Mouse (Mus musculus) yolk sac, embryonic 10.5 days (tissue): Measurements from ENCODE around the gene Aff2.

Experiments used
- DNase-seq: peaks from one replicate; pipeline ENCODE4 v3.0.0-alpha.2; 2017; ENCODE audit warnings: low spot score

The Aff2 gene

GRCm38 (mm10) chrX:69360238-69361054 lies at the start of gene Aff2:
TSS of gene Aff2 (plus strand) at chrX:69360294.
- DNase-seq, result peak; percentile 43

- DNase-seq, result no peak
These were observed 22.8 kb upstream of the Aff2 start for GRCm38 (mm10) chrX:69337296-69337695.

- DNase-seq, result no peak
These were observed 4.5 kb upstream of the Aff2 start for GRCm38 (mm10) chrX:69355621-69356020.

- no peak for DNase-seq
These were observed 734 bp upstream of the Aff2 start for GRCm38 (mm10) chrX:69359360-69359759.

GRCm38 (mm10) chrX:69359885-69360237 lies 233 bp upstream of the Aff2 start:
- no peak for DNase-seq

- DNase-seq, result no peak
These were observed 1.0 kb downstream of the Aff2 start for GRCm38 (mm10) chrX:69361055-69361558.

- DNase-seq, result peak; percentile 21
These were observed 4.1 kb downstream of the Aff2 start for GRCm38 (mm10) chrX:69364198-69364597.

- no peak for DNase-seq
These were observed 13.2 kb downstream of the Aff2 start for GRCm38 (mm10) chrX:69373341-69373740.

- no peak for DNase-seq
These were observed 29.6 kb downstream of the Aff2 start for GRCm38 (mm10) chrX:69389738-69390137.

GRCm38 (mm10) chrX:69415043-69415442 lies 54.9 kb downstream of the Aff2 start:
- DNase-seq, result peak; percentile 60

- no peak for DNase-seq
These were observed 78.3 kb downstream of the Aff2 start for GRCm38 (mm10) chrX:69438422-69438821.

- no peak for DNase-seq
These were observed 81.8 kb downstream of the Aff2 start for GRCm38 (mm10) chrX:69441937-69442336.

- no peak for DNase-seq
These were observed 100.8 kb downstream of the Aff2 start for GRCm38 (mm10) chrX:69460896-69461295.

- no peak for DNase-seq
These were observed 142.0 kb downstream of the Aff2 start for GRCm38 (mm10) chrX:69502061-69502460.

GRCm38 (mm10) chrX:69518040-69518575 lies 158.0 kb downstream of the Aff2 start:
- DNase-seq, result no peak

GRCm38 (mm10) chrX:69540811-69541210 lies 180.7 kb downstream of the Aff2 start:
- no peak for DNase-seq

GRCm38 (mm10) chrX:69579903-69580459 lies 219.9 kb downstream of the Aff2 start:
- DNase-seq, result no peak

- no peak for DNase-seq
These were observed 248.7 kb downstream of the Aff2 start for GRCm38 (mm10) chrX:69608793-69609192.

GRCm38 (mm10) chrX:69663038-69663437 lies 302.9 kb downstream of the Aff2 start:
- no peak for DNase-seq

- no peak for DNase-seq
These were observed 306.1 kb downstream of the Aff2 start for GRCm38 (mm10) chrX:69666145-69666677.

- DNase-seq, result no peak
These were observed 315.6 kb downstream of the Aff2 start for GRCm38 (mm10) chrX:69675691-69676090.

GRCm38 (mm10) chrX:69698840-69699239 lies 338.7 kb downstream of the Aff2 start:
- DNase-seq, result no peak

- no peak for DNase-seq
These were observed 378.9 kb downstream of the Aff2 start for GRCm38 (mm10) chrX:69738972-69739371.
